Comparison of ENCODE assay signal across 8 mouse cellular contexts in the genomic region with DNA sequence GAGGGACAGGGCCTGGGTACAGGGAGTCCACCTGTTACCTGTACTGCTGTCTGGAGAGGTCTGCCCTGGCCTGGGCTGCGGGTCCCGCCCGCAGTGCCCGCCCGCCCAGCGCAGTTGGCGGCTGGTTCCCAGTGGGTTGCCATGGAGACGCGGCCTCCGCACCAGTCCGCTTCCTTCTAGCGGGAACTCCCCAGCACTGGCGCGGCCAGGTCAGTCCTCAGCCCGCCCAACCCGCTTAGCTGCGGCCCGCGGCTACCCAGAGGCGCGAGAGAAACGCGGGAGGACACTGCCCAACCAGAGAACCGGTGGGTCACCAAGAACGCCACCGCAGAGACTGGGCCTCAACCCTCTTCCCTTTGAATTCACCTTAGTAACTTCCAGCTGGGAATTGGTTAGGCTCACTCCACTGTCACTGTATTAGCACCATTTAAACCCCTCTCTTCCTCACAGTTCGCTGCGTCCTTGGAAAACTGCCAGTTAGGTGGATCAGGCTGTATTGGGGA. TPM values are rescaled to one million over a fixed set of nuclear protein-coding genes. Genes with fewer than 3 reads are reported as not detected.
DNase-seq lines count a peak whose midpoint lies in the region; ATAC-seq and TF ChIP-seq lines count a peak whose summit lies in the region.

A gene (minus strand): TSS at position 149 of the 503 bp plus-strand sequence.

- peak; percentile 22; the same call in 1 of the 2 replicates for ATAC-seq in granulocyte monocyte progenitor cell, adult 5-6 weeks (replicated peaks; ENCODE audit: poor library complexity, severe bottlenecking)
- ATAC-seq in limb, embryonic 14.5 days (ENCODE audit: low FRiP score, low read depth) = no peak; the same call in 1 of the 2 replicates
- peak; percentile 92 for ATAC-seq in midbrain, embryonic 15.5 days (replicated peaks)

- TF ChIP-seq POLR2A in kidney, adult 2 months (IDR thresholded peaks at IDR 0.05; ENCODE audit: low read depth, low read length) = no peak
- TF ChIP-seq POLR2A in limb, embryonic 14.5 days (IDR thresholded peaks at IDR 0.05; ENCODE audit: borderline replicate concordance, extremely low read depth, insufficient read depth, insufficient read length) = no peak

- no peaks in the 10 kb centered on the region for H3K4me1 ChIP-seq in kidney, adult 2 months (ENCODE audit: control insufficient read depth, insufficient read depth, low read length)
- H3K4me1 ChIP-seq in limb, embryonic 14.5 days (ENCODE audit: control insufficient read depth, insufficient read depth, low read length) = peaks cover 7% of the 10 kb centered on the region
- H3K4me1 ChIP-seq in midbrain, embryonic 15.5 days = peaks cover 8% of the 10 kb centered on the region

- H3K27me3 ChIP-seq in kidney, adult 2 months (replicated peaks; ENCODE audit: control insufficient read depth, insufficient read depth, low read length) = no peaks in the 10 kb centered on the region
- H3K27me3 ChIP-seq in limb, embryonic 14.5 days (ENCODE audit: control insufficient read depth, insufficient read depth, low read length) = 0 out of 2 replicates have a peak, but pooled peaks cover 3% of the 10 kb centered on the region
- 0 out of 2 replicates have a peak, but pooled peaks cover 4% of the 10 kb centered on the region for H3K27me3 ChIP-seq in midbrain, embryonic 15.5 days (replicated peaks)

- H3K27ac ChIP-seq in kidney, adult 2 months (ENCODE audit: insufficient read depth, low read depth, low read length) = no peak within 1 kb of the TSS
- no peak within 1 kb of the TSS for H3K27ac ChIP-seq in limb, embryonic 14.5 days (replicated peaks; ENCODE audit: low read depth, low read length)
- no peak within 1 kb of the TSS for H3K27ac ChIP-seq in midbrain, embryonic 15.5 days

- H3K9ac ChIP-seq in limb, embryonic 14.5 days (ENCODE audit: low read depth, low read length, severe bottlenecking) = peak within 1 kb of the TSS; percentile 41; the same call in 1 of the 2 replicates
- peak within 1 kb of the TSS; percentile 28; the same call in 1 of the 2 replicates for H3K9ac ChIP-seq in midbrain, embryonic 15.5 days

- H3K4me3 ChIP-seq in kidney, adult 2 months (ENCODE audit: insufficient read depth, low read depth, low read length) = no peak within 1 kb of the TSS
- peak within 1 kb of the TSS; percentile 30 for H3K4me3 ChIP-seq in limb, embryonic 14.5 days (replicated peaks; ENCODE audit: low read length)
- H3K4me3 ChIP-seq in midbrain, embryonic 15.5 days = peak within 1 kb of the TSS; percentile 33

- H3K36me3 ChIP-seq in kidney, adult 2 months (ENCODE audit: control insufficient read depth, insufficient read depth, low read length) = no peaks in the 10 kb centered on the region
- H3K36me3 ChIP-seq in limb, embryonic 14.5 days (ENCODE audit: control insufficient read depth, insufficient read depth, low read length) = no peaks in the 10 kb centered on the region
- no peaks in the 10 kb centered on the region for H3K36me3 ChIP-seq in midbrain, embryonic 15.5 days (replicated peaks)

- H3K9me3 ChIP-seq in limb, embryonic 14.5 days (ENCODE audit: control insufficient read depth, low read length) = no peaks in the 10 kb centered on the region
- no peaks in the 10 kb centered on the region for H3K9me3 ChIP-seq in midbrain, embryonic 15.5 days

- no peak for TF ChIP-seq CTCF in kidney, adult 2 months (conservative IDR thresholded peaks at IDR 0.05; ENCODE audit: insufficient read depth, insufficient read length, low read depth, low read length)

- WGBS in kidney, adult 2 months = 2% methylated on average over 28 of the region's 28 CpGs
- WGBS in limb, embryonic 14.5 days = 3% methylated on average over 14 of the region's 28 CpGs
- under 1% methylated on average over 28 of the region's 28 CpGs for WGBS in midbrain, embryonic 15.5 days

- H3K4me2 ChIP-seq in limb, embryonic 14.5 days (replicated peaks; ENCODE audit: low read depth, low read length, severe bottlenecking) = peak within 1 kb of the TSS; percentile 56
- peak within 1 kb of the TSS; percentile 74 for H3K4me2 ChIP-seq in midbrain, embryonic 15.5 days

- peak; percentile 33 for DNase-seq in WW6 (ENCODE audit: low read depth, low spot score)
- DNase-seq in adrenal gland, postnatal 36 days = peak; percentile 54 to 68
- peak; percentile 58 for DNase-seq in kidney, adult 2 months
- DNase-seq in limb, embryonic 14.5 days (ENCODE audit: low spot score) = peak; percentile 44
- peak; percentile 75 for DNase-seq in testis, postnatal 14 days (ENCODE audit: low spot score)
- DNase-seq in cerebellum, adult 11-12 months = no peak

RNA-seq across cellular contexts. Expression of the gene that starts here (rescaled TPM):
- total RNA-seq in adrenal gland, postnatal 36 days (2021) = under 1 TPM; 0.10 to 0.26 TPM
- not detected in 2 replicates for total RNA-seq in granulocyte monocyte progenitor cell, adult 5-6 weeks (2014; fragmentation: Nextera tagmentation)
- total RNA-seq in granulocyte monocyte progenitor cell, adult 5-6 weeks (2017) = not detected in 2 replicates
- 0.12 and 0.19 TPM in 2 replicates for polyA plus RNA-seq in kidney, adult 2 months (2012; rRNA removed)
- 0.10 and 0.13 TPM in 2 replicates for polyA plus RNA-seq in limb, embryonic 14.5 days (2012; rRNA removed)
- polyA plus RNA-seq in limb, embryonic 14.5 days (2014; fragmentation: Nextera tagmentation; extraction: Ambion mirVana) = 0.39 TPM in 1 of 2 replicates, not detected in the other
- polyA plus RNA-seq in midbrain, embryonic 15.5 days (2015; fragmentation: Nextera tagmentation; extraction: Ambion mirVana) = 1.9 and 2.5 TPM in 2 replicates

Comparison
In these comparisons a context has a peak if more than half of its experiments do, and no peak if none do; other contexts are left out.
1. Peak in DNase-seq in adrenal gland, postnatal 36 days; RNA of the gene not detected or under 1 TPM.
2. Peak in ATAC-seq in granulocyte monocyte progenitor cell, adult 5-6 weeks; RNA of the gene not detected or under 1 TPM.
3. Peak in DNase-seq in kidney, adult 2 months; RNA of the gene not detected or under 1 TPM.
4. Peak in DNase-seq, H3K4me3 ChIP-seq, H3K9ac ChIP-seq and H3K4me2 ChIP-seq in limb, embryonic 14.5 days; RNA of the gene not detected or under 1 TPM.